Mouse (Mus musculus): ENCODE measurements around the gene Psph. TPM values are rescaled to one million over a fixed set of nuclear protein-coding genes. Genes with fewer than 3 reads are reported as not detected.

Gene Psph
- 4.1 and 6.0 TPM in 2 replicates for total RNA-seq (2023)

GRCm38 (mm10) chr5:129786818-129787790, at the start of gene Psph:
TSS of gene Psph (minus strand) at chr5:129787449.

GRCm38 (mm10) chr5:129724834-129725773, 62.1 kb downstream of the Psph start, which contains the start of gene Nipsnap2:
TSS of gene Nipsnap2 (plus strand) at chr5:129725063.

Other genes starting within 250 kb of the Psph start
- gene Mmp17, start 203.3 kb downstream of the Psph start, total RNA-seq (2023), result 0.29 and 0.57 TPM in 2 replicates
- gene Zfp11, start 117.3 kb downstream of the Psph start, total RNA-seq (2023), result 0.29 and 0.76 TPM in 2 replicates
- gene Sept14, start 78.9 kb downstream of the Psph start, total RNA-seq (2023), result not detected in 2 replicates
- gene Mrps17, start 72.0 kb downstream of the Psph start, total RNA-seq (2023), result 34.5 and 36.1 TPM in 2 replicates
- 31.7 TPM in 2 replicates for gene Nipsnap2, start 62.4 kb downstream of the Psph start, total RNA-seq (2023)
- 2.7 and 3.6 TPM in 2 replicates for gene Sumf2, start 59.5 kb upstream of the Psph start, total RNA-seq (2023)
- gene Chchd2, start 100.0 kb upstream of the Psph start, total RNA-seq (2023), result 114 and 116 TPM in 2 replicates
- gene Zbed5, start 108.3 kb upstream of the Psph start, total RNA-seq (2023), result not detected in 2 replicates
- 0.32 TPM in 1 of 2 replicates, not detected in the other for gene Phkg1, start 111.1 kb upstream of the Psph start, total RNA-seq (2023)
- 0.50 TPM in 1 of 2 replicates, not detected in the other for gene Nupr1l, start 121.1 kb upstream of the Psph start, total RNA-seq (2023)
- 12.2 and 12.8 TPM in 2 replicates for gene Vkorc1l1, start 154.5 kb upstream of the Psph start, total RNA-seq (2023)
- 37.9 and 44.9 TPM in 2 replicates for gene Gusb, start 215.6 kb upstream of the Psph start, total RNA-seq (2023)
- 27.8 and 28.0 TPM in 2 replicates for gene Asl, start 241.8 kb upstream of the Psph start, total RNA-seq (2023)
- 18.8 and 20.6 TPM in 2 replicates for gene Crcp, start 241.8 kb upstream of the Psph start, total RNA-seq (2023)

Measured in neutrophil, adult 65 days (primary cell).